Mouse (Mus musculus): ENCODE results near the gene Bdkrb1. TPM values are rescaled to one million over a fixed set of nuclear protein-coding genes. Genes with fewer than 3 reads are reported as not detected.

Bdkrb1 gene
- polyA plus RNA-seq, 1 experiment from 2014 or later = 0.37 TPM

DNA sequence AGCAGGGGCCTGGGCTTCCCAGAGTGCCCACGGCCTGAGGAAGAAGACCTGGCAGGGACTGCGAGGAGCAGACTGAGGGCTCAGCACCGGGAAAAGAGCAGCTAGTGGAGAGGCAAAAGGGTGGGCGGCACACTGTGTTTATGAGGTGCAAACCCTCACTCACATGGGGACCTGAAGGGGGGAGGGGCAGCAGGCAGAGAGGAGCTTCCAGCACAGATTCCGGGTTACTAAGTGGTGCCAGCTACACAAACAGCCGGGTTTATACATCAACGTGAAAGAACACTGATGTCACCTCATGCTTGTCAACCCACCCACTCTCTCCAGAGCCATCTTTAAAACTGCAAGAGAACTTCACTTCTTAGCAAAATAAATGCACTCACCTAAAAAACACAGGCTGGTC lies 22.9 kb downstream of the Bdkrb1 start:
- H3K36me3 ChIP-seq (ENCODE audit: insufficient read depth, low read length) = peaks cover 21% of the 10 kb centered on the region; the same call in 1 of the 2 replicates
- no peak overlapping the region for H3K4me2 ChIP-seq (replicated peaks; ENCODE audit: low read depth, low read length)

DNA sequence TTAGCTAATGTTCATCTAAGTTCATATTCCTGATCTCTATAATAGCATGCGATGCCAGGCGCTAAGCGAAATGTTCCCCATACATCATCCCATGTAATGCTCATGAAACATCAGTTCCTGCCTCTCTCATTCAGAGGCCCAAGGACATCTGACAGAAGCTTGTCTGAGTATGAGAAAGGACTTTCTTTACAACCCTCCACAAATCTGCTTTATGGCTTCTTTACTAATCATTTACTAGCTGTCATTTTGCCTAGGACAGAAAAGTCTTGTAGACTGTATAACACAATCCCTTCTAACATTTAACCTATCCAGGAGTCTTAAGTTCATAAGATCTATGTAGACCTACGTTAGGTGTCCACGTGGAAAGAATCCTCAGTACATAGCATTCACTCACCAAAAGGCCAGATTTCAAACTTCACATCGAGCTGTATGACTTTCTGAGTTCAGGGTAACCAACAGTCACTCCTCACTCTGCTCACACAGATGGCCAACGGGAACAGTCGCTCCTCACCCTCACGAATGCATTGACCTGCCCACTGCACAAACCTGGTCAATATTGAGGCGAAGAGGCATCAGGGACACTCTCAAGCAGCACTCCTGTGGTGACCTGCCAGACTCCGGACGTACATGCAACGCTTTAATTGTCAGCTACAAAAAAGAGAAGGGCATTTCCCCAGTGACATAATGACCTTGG lies 31.6 kb downstream of the Bdkrb1 start:
- Histone ChIP-seq H3K27me3 (replicated peaks; ENCODE audit: insufficient read depth, low read length) (no peaks in the 10 kb centered on the region), H3K27ac (ENCODE audit: low read length) (no peak overlapping the region), H3K4me2 (replicated peaks; ENCODE audit: low read depth, low read length) (no peak overlapping the region), H3K36me3 (ENCODE audit: insufficient read depth, low read length) (peaks cover 44% of the 10 kb centered on the region), H3K9ac (replicated peaks; ENCODE audit: low read depth) (no peak overlapping the region), H3K4me3 (ENCODE audit: low read depth, low read length) (no peak overlapping the region), H3K9me3 (ENCODE audit: low read length) (no peaks in the 10 kb centered on the region), H3K4me1 (ENCODE audit: insufficient read depth, low read depth, low read length) (no peaks in the 10 kb centered on the region)
- WGBS = 96% methylated on average over 13 of the region's 13 CpGs
- no peak for TF ChIP-seq CTCF (IDR thresholded peaks at IDR 0.05)
- no peak for TF ChIP-seq EP300 (IDR thresholded peaks at IDR 0.05)
- DNase-seq (ENCODE audit: low spot score) (no peak), ATAC-seq (no peak)

More for the DNA sequence above, 22.9 kb downstream of the Bdkrb1 start:
- WGBS = 42% methylated on average over 7 of the region's 7 CpGs
- DNase-seq (ENCODE audit: low spot score) (no peak), ATAC-seq (no peak)
- H3K4me1 ChIP-seq (ENCODE audit: insufficient read depth, low read depth, low read length) = no peaks in the 10 kb centered on the region
- no peaks in the 10 kb centered on the region for H3K27me3 ChIP-seq (replicated peaks; ENCODE audit: insufficient read depth, low read length)
- no peak overlapping the region for H3K9ac ChIP-seq (replicated peaks; ENCODE audit: low read depth)
- H3K4me3 ChIP-seq (ENCODE audit: low read depth, low read length) = no peak overlapping the region
- no peaks in the 10 kb centered on the region for H3K9me3 ChIP-seq (ENCODE audit: low read length)
- TF ChIP-seq EP300 (IDR thresholded peaks at IDR 0.05) (no peak), CTCF (IDR thresholded peaks at IDR 0.05) (no peak)
- no peak overlapping the region for H3K27ac ChIP-seq (ENCODE audit: low read length)

DNA sequence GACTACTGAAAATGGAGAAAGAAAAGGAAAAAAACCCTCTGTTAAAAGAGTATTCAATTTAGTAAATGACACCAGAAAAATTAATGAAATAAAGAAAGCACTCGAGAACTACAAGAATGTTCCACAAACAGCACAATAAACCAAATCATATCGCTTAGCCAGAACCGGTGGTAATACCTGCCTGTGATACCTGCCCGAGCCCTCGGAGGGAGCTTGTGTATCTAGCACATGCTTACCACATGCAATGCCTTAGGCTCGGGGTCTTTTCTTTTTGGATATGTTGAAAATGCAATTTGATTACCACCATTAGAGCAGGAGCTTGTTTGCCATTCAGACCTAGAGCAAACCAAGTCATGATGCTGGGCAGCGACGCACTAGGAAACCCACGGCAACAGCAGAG lies 33.7 kb downstream of the Bdkrb1 start:
- no peaks in the 10 kb centered on the region for H3K27me3 ChIP-seq (replicated peaks; ENCODE audit: insufficient read depth, low read length)
- TF ChIP-seq CTCF (IDR thresholded peaks at IDR 0.05) (no peak), EP300 (IDR thresholded peaks at IDR 0.05) (no peak)
- H3K9me3 ChIP-seq (ENCODE audit: low read length) = no peaks in the 10 kb centered on the region
- DNase-seq (ENCODE audit: low spot score) (no peak), ATAC-seq (no peak)
- H3K4me1 ChIP-seq (ENCODE audit: insufficient read depth, low read depth, low read length) = no peaks in the 10 kb centered on the region
- no peak overlapping the region for H3K27ac ChIP-seq (ENCODE audit: low read length)
- WGBS = 91% methylated on average over 9 of the region's 9 CpGs
- H3K36me3 ChIP-seq (ENCODE audit: insufficient read depth, low read length) = peaks cover 62% of the 10 kb centered on the region
- H3K4me2 ChIP-seq (replicated peaks; ENCODE audit: low read depth, low read length) = no peak overlapping the region
- H3K4me3 ChIP-seq (ENCODE audit: low read depth, low read length) = no peak overlapping the region
- no peak overlapping the region for H3K9ac ChIP-seq (replicated peaks; ENCODE audit: low read depth)

DNA sequence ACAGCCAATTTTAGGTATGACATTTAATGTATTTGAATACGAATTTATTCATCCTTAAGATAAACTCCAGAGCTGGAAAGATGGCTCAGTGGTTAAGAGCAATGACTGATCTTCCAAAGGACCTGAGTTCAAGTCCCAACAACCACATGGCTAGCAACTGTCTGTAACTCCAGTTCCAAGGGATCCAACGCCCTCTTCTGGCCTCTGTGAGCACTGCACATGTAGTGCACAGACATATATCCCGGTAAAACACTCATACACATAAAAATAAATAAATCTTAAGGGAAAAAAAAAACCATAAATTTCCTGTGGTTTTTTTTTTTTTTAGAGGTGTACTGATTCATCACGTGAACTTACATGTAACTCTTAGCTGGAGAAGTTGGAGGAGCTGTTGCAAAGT lies 34.7 kb downstream of the Bdkrb1 start:
- Histone ChIP-seq H3K27ac (ENCODE audit: low read length) (no peak overlapping the region), H3K27me3 (replicated peaks; ENCODE audit: insufficient read depth, low read length) (no peaks in the 10 kb centered on the region), H3K9me3 (ENCODE audit: low read length) (no peaks in the 10 kb centered on the region), H3K9ac (replicated peaks; ENCODE audit: low read depth) (no peak overlapping the region), H3K4me3 (ENCODE audit: low read depth, low read length) (no peak overlapping the region), H3K4me1 (ENCODE audit: insufficient read depth, low read depth, low read length) (no peaks in the 10 kb centered on the region), H3K36me3 (ENCODE audit: insufficient read depth, low read length) (peaks cover 72% of the 10 kb centered on the region), H3K4me2 (replicated peaks; ENCODE audit: low read depth, low read length) (no peak overlapping the region)
- DNase-seq (ENCODE audit: low spot score) = no peak
- no peak for ATAC-seq
- WGBS = 70% methylated on average over 4 of the region's 4 CpGs
- TF ChIP-seq CTCF (IDR thresholded peaks at IDR 0.05) (peak; percentile 33), EP300 (IDR thresholded peaks at IDR 0.05) (no peak)

DNA sequence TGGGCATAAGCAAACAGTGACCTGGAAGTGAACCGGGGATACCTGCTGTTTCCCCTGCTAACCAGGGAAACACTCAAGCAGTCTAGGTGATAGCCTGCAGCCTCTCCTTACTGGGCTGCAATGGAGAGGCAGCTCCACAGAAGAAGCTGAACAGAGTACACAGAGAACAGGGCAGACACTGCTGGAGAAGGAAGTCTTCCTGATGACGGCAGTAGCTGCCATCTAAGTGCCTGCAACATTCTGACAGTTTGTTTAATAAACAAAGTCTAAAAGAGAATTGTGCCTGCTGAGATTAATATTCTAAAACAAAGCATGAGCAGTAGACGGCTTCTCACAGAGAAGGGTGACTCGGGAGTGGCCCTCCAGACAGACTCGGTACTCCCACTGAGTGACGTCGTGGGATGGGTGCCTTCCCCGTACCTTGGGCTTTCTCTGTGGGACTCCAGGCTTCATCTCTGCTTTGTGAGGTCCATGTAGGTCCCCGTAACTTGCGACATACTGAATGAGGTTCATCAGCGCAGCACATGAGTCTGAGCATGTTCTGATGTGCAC lies 40.0 kb downstream of the Bdkrb1 start:
- no peaks in the 10 kb centered on the region for H3K9me3 ChIP-seq (ENCODE audit: low read length)
- H3K27ac ChIP-seq (ENCODE audit: low read length) = no peak overlapping the region
- no peaks in the 10 kb centered on the region for H3K27me3 ChIP-seq (replicated peaks; ENCODE audit: insufficient read depth, low read length)
- TF ChIP-seq CTCF (IDR thresholded peaks at IDR 0.05) = no peak
- no peak for TF ChIP-seq EP300 (IDR thresholded peaks at IDR 0.05)
- H3K36me3 ChIP-seq (ENCODE audit: insufficient read depth, low read length) = peaks cover 69% of the 10 kb centered on the region
- no peak overlapping the region for H3K9ac ChIP-seq (replicated peaks; ENCODE audit: low read depth)
- no peak overlapping the region for H3K4me3 ChIP-seq (ENCODE audit: low read depth, low read length)
- 55% methylated on average over 11 of the region's 11 CpGs for WGBS
- H3K4me1 ChIP-seq (ENCODE audit: insufficient read depth, low read depth, low read length) = no peaks in the 10 kb centered on the region
- no peak overlapping the region for H3K4me2 ChIP-seq (replicated peaks; ENCODE audit: low read depth, low read length)
- ATAC-seq = peak; percentile 65
- peak; percentile 30 for DNase-seq (ENCODE audit: low spot score)

Other genes starting within 250 kb of the Bdkrb1 start
- gene D430019H16Rik, start 149.2 kb upstream of the Bdkrb1 start, polyA plus RNA-seq (2015; fragmentation: Nextera tagmentation; extraction: Ambion mirVana) = 0.54 and 0.67 TPM in 2 replicates
- gene Bdkrb2, start 39.9 kb upstream of the Bdkrb1 start, polyA plus RNA-seq (2015; fragmentation: Nextera tagmentation; extraction: Ambion mirVana) = 2.1 and 2.5 TPM in 2 replicates
- gene Gskip, start 81.7 kb downstream of the Bdkrb1 start, polyA plus RNA-seq (2015; fragmentation: Nextera tagmentation; extraction: Ambion mirVana) = 26.5 and 27.7 TPM in 2 replicates
- 6.4 and 7.5 TPM in 2 replicates for gene Atg2b, start 82.1 kb downstream of the Bdkrb1 start, polyA plus RNA-seq (2015; fragmentation: Nextera tagmentation; extraction: Ambion mirVana)
- 3.2 and 5.1 TPM in 2 replicates for gene Ak7, start 102.9 kb downstream of the Bdkrb1 start, polyA plus RNA-seq (2015; fragmentation: Nextera tagmentation; extraction: Ambion mirVana)
- gene Papola, start 181.6 kb downstream of the Bdkrb1 start, polyA plus RNA-seq (2015; fragmentation: Nextera tagmentation; extraction: Ambion mirVana) = 102 and 116 TPM in 2 replicates

Data from lung, postnatal 0 days (tissue).